Mouse (Mus musculus): Measurements from ENCODE around the gene Zbtb44. TPM values are rescaled to one million over a fixed set of nuclear protein-coding genes. Genes with fewer than 3 reads are reported as not detected.
A peak's percentile ranks its signal among the peaks of the same experiment; 100 is the strongest.

Gene Zbtb44
- polyA plus RNA-seq (2015; fragmentation: Nextera tagmentation; extraction: Ambion mirVana), result 7.4 and 8.3 TPM in 2 replicates

DNA sequence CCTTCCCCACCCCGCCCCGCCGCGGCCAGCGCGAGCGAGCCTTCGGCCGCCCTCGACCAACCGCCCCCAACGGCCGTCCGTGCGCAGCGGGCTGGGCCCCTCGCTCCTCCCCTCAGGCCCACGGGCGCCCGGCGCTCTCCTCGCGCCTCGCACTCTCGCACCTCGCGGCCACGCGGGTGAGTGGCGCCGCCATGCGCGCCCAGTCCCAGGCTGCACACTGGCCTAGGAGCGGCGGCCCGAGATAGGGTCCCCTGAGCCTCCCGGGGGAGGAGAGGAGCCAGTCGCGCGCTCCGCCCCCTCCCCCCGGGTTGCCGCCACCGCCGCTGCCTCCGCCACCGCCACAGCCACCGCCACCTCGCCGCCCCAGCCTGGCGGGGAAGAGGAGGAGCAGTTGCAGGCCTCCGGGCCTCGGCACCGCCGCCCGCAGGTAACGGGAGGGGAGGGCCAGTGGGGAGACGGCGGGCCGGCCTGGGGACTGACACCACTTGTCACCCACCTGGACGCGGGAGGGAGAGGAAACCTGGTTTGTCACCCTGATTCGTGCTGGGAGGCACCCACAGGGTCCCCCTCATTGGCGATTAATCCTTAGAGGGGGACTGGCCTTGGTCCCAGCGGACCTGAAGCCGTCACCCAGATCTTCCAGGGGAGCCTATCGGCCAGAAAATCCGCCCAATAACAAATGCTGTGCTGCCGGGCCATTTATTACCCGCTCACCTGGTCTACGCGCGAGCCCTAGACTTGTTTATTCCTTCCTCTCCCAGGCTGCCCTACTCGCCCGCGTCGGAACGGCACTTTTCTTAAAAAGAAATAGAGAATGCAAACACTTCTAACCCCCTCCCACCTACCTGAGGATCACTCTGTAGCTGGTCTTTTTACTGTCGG, at the start of gene Zbtb44:
Zbtb44 (plus strand) TSS at position 113 of the 882 bp plus-strand sequence.
- Histone ChIP-seq H3K4me3 (peak within 1 kb of the TSS; percentile 67), H3K36me3 (0 out of 2 replicates have a peak, but pooled peaks cover 4% of the 10 kb centered on the region), H3K4me1 (replicated peaks) (peaks cover 13% of the 10 kb centered on the region), H3K27ac (peak within 1 kb of the TSS; percentile 98), H3K4me2 (peak within 1 kb of the TSS; percentile 85), H3K9me3 (replicated peaks) (no peaks in the 10 kb centered on the region), H3K27me3 (no peaks in the 10 kb centered on the region), H3K9ac (peak within 1 kb of the TSS; percentile 79)
- WGBS, result under 1% methylated on average over 67 of the region's 79 CpGs
- ATAC-seq (replicated peaks; ENCODE audit: insufficient number of reproducible peaks, insufficient read depth, low FRiP score, low read depth), result peak; percentile 91

DNA sequence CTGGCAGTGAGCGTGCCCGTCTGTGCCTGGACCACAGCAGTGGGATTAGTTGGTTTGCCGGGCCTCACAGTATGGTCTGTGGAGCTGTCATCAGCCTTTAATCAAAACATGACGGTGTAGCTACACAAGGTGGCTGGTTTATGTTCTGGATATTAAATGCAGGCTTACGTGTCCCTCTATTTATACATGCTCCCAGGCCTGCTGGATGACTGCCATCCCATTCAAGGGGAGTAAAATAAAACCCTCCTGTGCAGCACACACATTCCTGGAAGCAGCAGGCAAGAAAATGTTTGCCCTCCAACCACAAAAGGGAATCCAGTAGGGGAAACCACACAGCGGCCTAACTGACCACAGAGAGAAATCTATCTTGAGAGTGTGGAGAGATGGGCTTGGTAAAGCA, 44.7 kb upstream of the Zbtb44 start:
- whole genome bisulfite sequencing, result 23% methylated on average over 6 of the region's 6 CpGs
- ATAC-seq (replicated peaks; ENCODE audit: insufficient number of reproducible peaks, insufficient read depth, low FRiP score, low read depth), result peak; percentile 92
- no peak overlapping the region for H3K4me2 ChIP-seq
- no peaks in the 10 kb centered on the region for H3K27me3 ChIP-seq
- no peak overlapping the region for H3K4me3 ChIP-seq
- H3K27ac ChIP-seq, result peak overlapping the region; percentile 90
- H3K36me3 ChIP-seq, result no peaks in the 10 kb centered on the region
- no peak overlapping the region for H3K9ac ChIP-seq
- no peaks in the 10 kb centered on the region for H3K9me3 ChIP-seq (replicated peaks)
- peaks cover 17% of the 10 kb centered on the region for H3K4me1 ChIP-seq (replicated peaks)

DNA sequence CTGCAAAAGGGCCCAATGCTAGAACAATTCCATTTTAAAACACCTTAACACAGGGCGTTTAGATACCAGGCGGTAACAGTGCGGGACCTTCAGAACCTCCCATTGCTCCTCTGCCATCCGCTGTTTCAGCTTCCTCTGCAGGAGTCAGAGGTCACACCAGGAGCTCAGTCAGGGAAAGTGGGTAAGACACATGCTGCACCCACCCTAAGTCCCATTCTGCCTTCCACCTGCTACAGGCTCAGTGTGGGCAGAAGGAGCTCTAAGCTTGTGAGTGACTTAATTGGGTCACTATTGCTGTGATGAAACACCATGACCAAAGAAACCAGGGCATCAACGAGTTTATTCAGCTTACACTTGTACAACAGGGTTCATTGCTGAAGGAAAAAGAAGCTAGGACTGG, 37.3 kb upstream of the Zbtb44 start:
- no peak overlapping the region for H3K27ac ChIP-seq
- WGBS, result 84% methylated on average over 5 of the region's 5 CpGs
- no peak for ATAC-seq (replicated peaks; ENCODE audit: insufficient number of reproducible peaks, insufficient read depth, low FRiP score, low read depth)
- no peak overlapping the region for H3K4me2 ChIP-seq
- H3K4me3 ChIP-seq, result no peak overlapping the region
- no peaks in the 10 kb centered on the region for H3K4me1 ChIP-seq (replicated peaks)
- H3K9ac ChIP-seq, result no peak overlapping the region
- H3K9me3 ChIP-seq (replicated peaks), result no peaks in the 10 kb centered on the region
- H3K27me3 ChIP-seq, result no peaks in the 10 kb centered on the region
- H3K36me3 ChIP-seq, result no peaks in the 10 kb centered on the region

DNA sequence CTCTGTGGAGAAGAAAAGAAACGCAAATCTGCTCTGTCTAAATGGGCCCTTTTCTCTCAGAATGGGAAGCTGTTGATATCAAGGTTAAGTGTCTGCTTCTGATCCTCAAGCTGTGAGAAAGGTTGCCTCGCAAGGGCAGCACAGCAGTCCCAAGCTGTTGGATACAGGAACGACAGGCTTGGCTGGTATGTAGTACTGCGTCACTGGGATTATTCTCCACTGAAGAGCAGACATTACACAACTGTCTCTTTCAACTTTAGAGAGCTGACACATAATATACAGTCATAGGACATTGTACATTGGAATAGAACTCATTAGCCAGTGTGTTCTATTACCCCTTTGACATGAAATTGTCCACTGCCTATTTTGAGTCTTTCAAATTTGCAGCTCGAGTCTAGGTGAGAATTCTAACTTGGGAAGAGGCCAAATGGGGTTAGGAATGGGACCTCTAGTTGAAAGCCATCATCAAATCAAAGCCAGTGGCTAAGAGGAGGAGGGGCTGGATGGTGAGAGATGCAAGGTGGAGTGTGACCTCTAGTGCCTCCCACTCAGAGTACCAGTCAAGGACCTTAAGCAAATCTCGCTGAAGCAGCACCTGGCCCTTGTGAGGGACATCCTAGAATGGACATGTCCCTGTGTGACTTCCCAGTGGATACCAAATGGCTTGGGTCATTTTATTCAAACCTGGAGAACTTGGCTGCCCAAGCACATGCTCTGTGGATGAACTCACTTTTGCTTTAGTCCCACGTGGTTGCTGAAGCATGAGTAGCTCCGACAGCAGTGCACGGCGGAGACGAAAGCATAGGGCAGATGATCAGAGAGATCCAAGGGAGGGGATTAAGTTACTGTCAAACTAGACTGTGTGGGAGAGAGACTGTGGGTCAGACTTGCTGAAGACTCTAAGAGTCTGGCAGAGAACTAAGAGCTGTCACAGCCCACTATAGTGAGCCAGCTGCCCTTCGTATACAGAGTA, 33.6 kb upstream of the Zbtb44 start:
- Histone ChIP-seq H3K36me3 (no peaks in the 10 kb centered on the region), H3K9me3 (replicated peaks) (no peaks in the 10 kb centered on the region), H3K4me3 (no peak overlapping the region), H3K9ac (no peak overlapping the region), H3K4me2 (no peak overlapping the region), H3K27me3 (no peaks in the 10 kb centered on the region), H3K27ac (no peak overlapping the region), H3K4me1 (replicated peaks) (peaks cover 9% of the 10 kb centered on the region; the same call in 1 of the 2 replicates)
- no peak; the same call in 1 of the 2 replicates for ATAC-seq (replicated peaks; ENCODE audit: insufficient number of reproducible peaks, insufficient read depth, low FRiP score, low read depth)
- 53% methylated on average over 12 of the region's 12 CpGs for WGBS

DNA sequence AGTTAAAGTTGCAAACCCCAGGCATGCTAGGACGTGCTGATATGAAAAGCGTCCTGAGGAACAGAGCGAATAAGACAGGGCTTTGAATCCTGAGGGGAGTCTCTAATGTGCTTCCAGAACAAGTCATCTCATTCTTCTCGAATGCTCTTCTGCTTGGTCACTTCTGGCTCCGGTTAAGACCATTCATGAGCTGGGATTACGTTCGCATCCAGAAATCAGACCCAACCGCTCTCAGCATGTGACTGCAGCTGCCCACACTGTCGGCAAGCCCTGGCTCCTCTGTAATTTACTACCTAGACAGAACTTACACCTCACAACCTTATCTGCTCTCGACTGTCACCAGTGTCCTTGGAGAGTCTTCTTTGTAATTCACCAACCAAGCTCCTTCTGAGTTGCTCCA, 29.8 kb upstream of the Zbtb44 start:
- Histone ChIP-seq H3K9ac (no peak overlapping the region), H3K4me1 (replicated peaks) (peaks cover 9% of the 10 kb centered on the region; the same call in 1 of the 2 replicates), H3K36me3 (no peaks in the 10 kb centered on the region), H3K27me3 (no peaks in the 10 kb centered on the region), H3K9me3 (replicated peaks) (no peaks in the 10 kb centered on the region), H3K4me3 (no peak overlapping the region), H3K27ac (no peak overlapping the region), H3K4me2 (no peak overlapping the region)
- WGBS, result 66% methylated on average over 10 of the region's 10 CpGs
- ATAC-seq (replicated peaks; ENCODE audit: insufficient number of reproducible peaks, insufficient read depth, low FRiP score, low read depth), result no peak

DNA sequence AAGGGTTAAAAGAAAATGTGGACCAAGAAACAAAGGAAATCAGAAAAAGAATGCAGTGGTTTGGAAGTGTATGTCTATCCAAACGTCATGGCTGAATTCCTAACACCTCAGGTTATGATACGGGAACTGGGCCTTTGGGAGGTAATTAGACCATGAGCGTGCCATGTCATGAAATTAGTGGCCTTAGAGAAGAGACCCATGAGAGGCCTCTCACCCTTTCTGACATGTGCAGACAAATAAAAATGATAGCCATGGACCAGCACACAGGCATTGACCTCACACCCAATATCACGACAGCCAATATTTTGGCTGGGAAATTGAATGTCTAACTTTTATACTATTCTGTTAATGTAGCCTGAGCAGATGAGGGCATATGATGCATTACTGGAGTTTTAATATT, 27.9 kb upstream of the Zbtb44 start:
- H3K4me2 ChIP-seq, result no peak overlapping the region
- no peak for ATAC-seq (replicated peaks; ENCODE audit: insufficient number of reproducible peaks, insufficient read depth, low FRiP score, low read depth)
- 80% methylated on average over 4 of the region's 4 CpGs for WGBS
- H3K9me3 ChIP-seq (replicated peaks), result no peaks in the 10 kb centered on the region
- H3K27ac ChIP-seq, result no peak overlapping the region
- no peaks in the 10 kb centered on the region for H3K27me3 ChIP-seq
- H3K9ac ChIP-seq, result no peak overlapping the region
- peaks cover 9% of the 10 kb centered on the region; the same call in 1 of the 2 replicates for H3K4me1 ChIP-seq (replicated peaks)
- no peaks in the 10 kb centered on the region for H3K36me3 ChIP-seq
- no peak overlapping the region for H3K4me3 ChIP-seq

DNA sequence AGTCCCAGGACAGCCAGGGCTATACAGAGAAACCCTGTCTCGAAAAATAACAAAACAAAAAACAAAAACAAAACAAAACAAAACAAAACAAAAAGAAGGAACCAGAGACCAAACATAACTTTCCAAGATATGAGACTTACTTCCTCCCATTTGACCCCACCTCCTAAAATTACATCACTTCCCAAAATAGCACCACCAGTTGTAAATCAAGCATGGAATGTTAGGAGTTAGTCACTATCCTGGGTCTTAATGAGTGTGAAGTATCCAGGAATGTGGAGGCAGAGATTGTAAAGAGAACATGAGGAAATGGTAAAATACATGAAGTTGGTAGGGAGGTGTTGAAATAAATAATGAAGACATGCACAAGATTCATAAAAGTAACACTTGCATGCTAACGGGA, 21.1 kb upstream of the Zbtb44 start:
- 65% methylated on average over 2 of the region's 2 CpGs for WGBS
- Histone ChIP-seq H3K9me3 (replicated peaks) (no peaks in the 10 kb centered on the region), H3K36me3 (no peaks in the 10 kb centered on the region), H3K4me3 (no peak overlapping the region), H3K27ac (no peak overlapping the region), H3K27me3 (no peaks in the 10 kb centered on the region), H3K4me1 (replicated peaks) (peaks cover 10% of the 10 kb centered on the region), H3K9ac (no peak overlapping the region), H3K4me2 (no peak overlapping the region)
- no peak for ATAC-seq (replicated peaks; ENCODE audit: insufficient number of reproducible peaks, insufficient read depth, low FRiP score, low read depth)

DNA sequence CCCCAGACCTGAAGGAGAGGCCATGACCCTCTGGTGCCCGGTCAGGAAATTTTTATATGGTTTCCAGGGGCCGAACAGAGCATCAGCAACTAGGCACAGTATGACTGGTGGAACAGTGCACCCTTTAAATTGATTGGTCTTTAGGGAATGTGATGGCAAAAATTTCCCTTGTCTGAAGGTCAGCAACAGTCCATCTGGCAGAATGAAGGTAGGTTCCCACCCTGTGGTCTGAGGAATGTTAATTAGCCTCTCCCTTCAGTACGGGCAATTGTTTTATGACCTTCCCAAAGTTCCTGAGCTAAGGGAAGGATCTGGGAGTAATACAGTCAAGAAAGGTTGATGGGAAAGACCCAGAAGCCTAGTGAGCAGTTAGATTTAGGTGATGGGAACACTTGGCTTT, 20.4 kb upstream of the Zbtb44 start:
- WGBS, result 65% methylated on average over 3 of the region's 3 CpGs
- no peak overlapping the region for H3K27ac ChIP-seq

DNA sequence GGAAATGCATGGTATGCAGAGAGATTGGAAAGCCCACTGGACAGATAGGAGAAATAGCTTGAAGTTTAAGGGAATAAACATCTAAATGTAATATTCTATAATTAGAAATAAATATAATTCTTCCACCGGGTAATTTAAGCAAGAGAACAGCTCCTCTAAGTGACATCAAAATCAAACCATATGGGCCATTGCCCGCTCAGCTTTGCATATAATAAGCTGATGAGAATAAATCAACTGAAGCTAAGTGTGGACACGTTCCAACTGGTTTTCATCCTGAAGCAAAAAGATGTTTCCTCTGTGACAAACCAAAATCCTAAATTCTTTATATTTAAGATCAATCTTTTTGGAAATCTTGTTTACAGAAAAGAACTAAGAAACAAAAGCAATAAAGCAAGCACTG, 19.7 kb upstream of the Zbtb44 start:
- no peak overlapping the region for H3K4me2 ChIP-seq
- H3K9me3 ChIP-seq (replicated peaks), result no peaks in the 10 kb centered on the region
- no peaks in the 10 kb centered on the region for H3K27me3 ChIP-seq
- no peak overlapping the region for H3K9ac ChIP-seq
- peaks cover 10% of the 10 kb centered on the region for H3K4me1 ChIP-seq (replicated peaks)
- WGBS, result 74% methylated on average over 3 of the region's 3 CpGs
- H3K4me3 ChIP-seq, result no peak overlapping the region
- 0 out of 2 replicates have a peak overlapping the region, but pooled peaks have one; percentile 57 for H3K27ac ChIP-seq
- H3K36me3 ChIP-seq, result no peaks in the 10 kb centered on the region
- ATAC-seq (replicated peaks; ENCODE audit: insufficient number of reproducible peaks, insufficient read depth, low FRiP score, low read depth), result no peak

More for the DNA sequence above, 20.4 kb upstream of the Zbtb44 start:
- no peak overlapping the region for H3K4me3 ChIP-seq
- H3K4me1 ChIP-seq (replicated peaks), result peaks cover 10% of the 10 kb centered on the region
- no peak overlapping the region for H3K9ac ChIP-seq
- H3K36me3 ChIP-seq, result no peaks in the 10 kb centered on the region
- H3K4me2 ChIP-seq, result no peak overlapping the region
- no peaks in the 10 kb centered on the region for H3K27me3 ChIP-seq
- no peak for ATAC-seq (replicated peaks; ENCODE audit: insufficient number of reproducible peaks, insufficient read depth, low FRiP score, low read depth)
- H3K9me3 ChIP-seq (replicated peaks), result no peaks in the 10 kb centered on the region

DNA sequence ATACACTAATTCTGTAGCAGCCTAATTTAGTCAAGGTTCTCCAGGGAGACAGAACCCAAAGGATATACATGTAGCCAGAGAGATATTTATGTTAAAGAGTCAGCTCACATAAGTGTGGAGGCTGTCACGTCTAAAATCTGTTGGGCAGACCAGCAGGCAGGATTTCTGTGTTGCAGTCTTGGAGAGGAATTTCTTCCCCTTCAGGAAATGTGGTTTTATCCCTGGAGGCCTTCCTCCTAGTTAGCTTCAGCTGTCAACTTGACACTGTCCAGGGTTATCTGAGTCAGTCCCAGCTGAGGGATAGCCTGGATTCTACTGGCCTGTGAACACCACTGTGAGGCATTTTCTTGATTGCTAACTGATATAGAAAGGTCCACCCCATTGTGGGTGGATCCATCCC, 18.9 kb upstream of the Zbtb44 start:
- Histone ChIP-seq H3K4me3 (no peak overlapping the region), H3K27ac (peak overlapping the region; percentile 57), H3K27me3 (no peaks in the 10 kb centered on the region), H3K4me1 (replicated peaks) (peaks cover 10% of the 10 kb centered on the region), H3K4me2 (no peak overlapping the region), H3K36me3 (no peaks in the 10 kb centered on the region), H3K9me3 (replicated peaks) (no peaks in the 10 kb centered on the region), H3K9ac (no peak overlapping the region)
- ATAC-seq (replicated peaks; ENCODE audit: insufficient number of reproducible peaks, insufficient read depth, low FRiP score, low read depth), result peak; percentile 76
- 12% methylated on average over 1 of the region's 1 CpGs for WGBS

DNA sequence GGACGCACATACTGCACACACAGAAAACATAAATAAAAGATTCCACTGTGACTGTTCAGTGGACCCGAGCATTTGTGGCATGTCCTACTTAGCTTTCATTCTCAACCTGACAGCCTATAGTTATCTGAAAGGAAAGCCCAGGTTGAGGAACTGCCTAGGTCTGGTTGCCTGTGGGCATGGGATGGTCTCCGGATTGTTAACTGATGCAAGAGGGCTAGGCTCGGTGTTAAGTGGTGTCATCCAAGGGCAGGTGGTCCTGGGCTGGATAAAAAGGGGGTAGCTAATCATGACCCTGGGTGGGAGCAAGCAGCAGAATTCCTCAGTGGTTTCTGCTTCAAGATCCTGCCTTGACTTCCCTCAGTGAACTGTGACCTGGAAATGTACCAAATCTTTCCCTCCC, 17.8 kb upstream of the Zbtb44 start:
- ATAC-seq (replicated peaks; ENCODE audit: insufficient number of reproducible peaks, insufficient read depth, low FRiP score, low read depth), result no peak
- no peak overlapping the region for H3K4me2 ChIP-seq
- H3K27me3 ChIP-seq, result no peaks in the 10 kb centered on the region
- H3K4me1 ChIP-seq (replicated peaks), result peaks cover 10% of the 10 kb centered on the region
- no peaks in the 10 kb centered on the region for H3K36me3 ChIP-seq
- H3K9me3 ChIP-seq (replicated peaks), result no peaks in the 10 kb centered on the region
- H3K27ac ChIP-seq, result no peak overlapping the region
- H3K4me3 ChIP-seq, result no peak overlapping the region
- no peak overlapping the region for H3K9ac ChIP-seq
- WGBS, result 84% methylated on average over 4 of the region's 4 CpGs
